Mouse (Mus musculus): Measurements from ENCODE around the gene Ifitm10. TPM values are rescaled to one million over a fixed set of nuclear protein-coding genes. Genes with fewer than 3 reads are reported as not detected.
"Not testable (repeated sequence)": the region's sequence is repeated elsewhere in the genome, so short reads cannot be mapped to it uniquely, and the experiment has no call there.

Ifitm10 gene
- polyA plus RNA-seq, 1 experiment from 2014 or later, result 4.0 TPM

GRCm38 (mm10) chr7:142354661-142355233 lies 18.8 kb downstream of the Ifitm10 start:
- no peaks in the 10 kb centered on the region for H3K27me3 ChIP-seq
- no peaks in the 10 kb centered on the region; the same call in 1 of the 2 replicates for H3K4me1 ChIP-seq
- H3K27ac ChIP-seq, result no peak overlapping the region
- H3K4me2 ChIP-seq, result no peak overlapping the region
- ATAC-seq (ENCODE audit: insufficient number of reproducible peaks, low FRiP score, low TSS enrichment, low read depth), result no peak
- H3K4me3 ChIP-seq, result no peak overlapping the region
- WGBS, result 68% methylated on average over 8 of the region's 8 CpGs
- H3K36me3 ChIP-seq, result no peaks in the 10 kb centered on the region
- no peaks in the 10 kb centered on the region for H3K9me3 ChIP-seq
- H3K9ac ChIP-seq, result no peak overlapping the region

- H3K9me3 ChIP-seq, result no peaks in the 10 kb centered on the region
- no peak overlapping the region for H3K4me3 ChIP-seq
- ATAC-seq (ENCODE audit: insufficient number of reproducible peaks, low FRiP score, low TSS enrichment, low read depth), result no peak
- no peak overlapping the region for H3K27ac ChIP-seq
- no peaks in the 10 kb centered on the region for H3K27me3 ChIP-seq
- no peak overlapping the region for H3K9ac ChIP-seq
- 65% methylated on average over 5 of the region's 5 CpGs for WGBS
- H3K36me3 ChIP-seq, result no peaks in the 10 kb centered on the region
- H3K4me1 ChIP-seq, result peaks cover 5% of the 10 kb centered on the region
- H3K4me2 ChIP-seq, result no peak overlapping the region
Observed at GRCm38 (mm10) chr7:142353854-142354253, 19.7 kb downstream of the Ifitm10 start.

GRCm38 (mm10) chr7:142351569-142351968 lies 22.0 kb downstream of the Ifitm10 start:
- peaks cover 5% of the 10 kb centered on the region for H3K4me1 ChIP-seq
- no peaks in the 10 kb centered on the region for H3K36me3 ChIP-seq
- 73% methylated on average over 5 of the region's 5 CpGs for WGBS
- no peak for ATAC-seq (ENCODE audit: insufficient number of reproducible peaks, low FRiP score, low TSS enrichment, low read depth)
- H3K27ac ChIP-seq, result no peak overlapping the region
- H3K4me2 ChIP-seq, result no peak overlapping the region
- H3K4me3 ChIP-seq, result no peak overlapping the region
- no peaks in the 10 kb centered on the region for H3K9me3 ChIP-seq
- no peaks in the 10 kb centered on the region for H3K27me3 ChIP-seq
- no peak overlapping the region for H3K9ac ChIP-seq

GRCm38 (mm10) chr7:142349308-142349961 lies 24.1 kb downstream of the Ifitm10 start:
- Histone ChIP-seq H3K4me3 (no peak overlapping the region), H3K36me3 (no peaks in the 10 kb centered on the region), H3K4me2 (no peak overlapping the region), H3K9ac (no peak overlapping the region), H3K27ac (peak overlapping the region; percentile 43; the same call in 1 of the 2 replicates), H3K9me3 (no peaks in the 10 kb centered on the region), H3K4me1 (peaks cover 5% of the 10 kb centered on the region), H3K27me3 (no peaks in the 10 kb centered on the region)
- no peak for ATAC-seq (ENCODE audit: insufficient number of reproducible peaks, low FRiP score, low TSS enrichment, low read depth)
- 27% methylated on average over 9 of the region's 9 CpGs for WGBS

GRCm38 (mm10) chr7:142347542-142347941 lies 26.0 kb downstream of the Ifitm10 start:
- ATAC-seq (ENCODE audit: insufficient number of reproducible peaks, low FRiP score, low TSS enrichment, low read depth), result no peak

GRCm38 (mm10) chr7:142342247-142342640 lies 31.3 kb downstream of the Ifitm10 start:
- Histone ChIP-seq H3K4me1 (peaks cover 13% of the 10 kb centered on the region; the same call in 1 of the 2 replicates), H3K4me3 (no peak overlapping the region), H3K9ac (no peak overlapping the region), H3K36me3 (no peaks in the 10 kb centered on the region), H3K4me2 (no peak overlapping the region), H3K27ac (peak overlapping the region; percentile 5; the same call in 1 of the 2 replicates), H3K27me3 (no peaks in the 10 kb centered on the region), H3K9me3 (no peaks in the 10 kb centered on the region)
- WGBS, result 79% methylated on average over 3 of the region's 3 CpGs
- ATAC-seq (ENCODE audit: insufficient number of reproducible peaks, low FRiP score, low TSS enrichment, low read depth), result no peak

More at GRCm38 (mm10) chr7:142347542-142347941, 26.0 kb downstream of the Ifitm10 start:
- H3K27ac ChIP-seq, result no peak overlapping the region
- H3K4me1 ChIP-seq, result peaks cover 5% of the 10 kb centered on the region
- WGBS, result 67% methylated on average over 4 of the region's 4 CpGs
- H3K4me3 ChIP-seq, result no peak overlapping the region
- H3K4me2 ChIP-seq, result no peak overlapping the region
- no peaks in the 10 kb centered on the region for H3K9me3 ChIP-seq
- H3K9ac ChIP-seq, result no peak overlapping the region
- no peaks in the 10 kb centered on the region for H3K27me3 ChIP-seq
- no peaks in the 10 kb centered on the region for H3K36me3 ChIP-seq

- H3K4me2 ChIP-seq, result no peak overlapping the region
- 52% methylated on average over 10 of the region's 10 CpGs for WGBS
- H3K27me3 ChIP-seq, result no peaks in the 10 kb centered on the region
- no peak overlapping the region for H3K9ac ChIP-seq
- H3K4me1 ChIP-seq, result peaks cover 13% of the 10 kb centered on the region; the same call in 1 of the 2 replicates
- no peak overlapping the region for H3K4me3 ChIP-seq
- ATAC-seq (ENCODE audit: insufficient number of reproducible peaks, low FRiP score, low TSS enrichment, low read depth), result no peak
- H3K9me3 ChIP-seq, result no peaks in the 10 kb centered on the region
- H3K27ac ChIP-seq, result peak overlapping the region; percentile 44
- no peaks in the 10 kb centered on the region for H3K36me3 ChIP-seq
Observed at GRCm38 (mm10) chr7:142341564-142342246, 31.8 kb downstream of the Ifitm10 start.

- Histone ChIP-seq H3K27me3 (no peaks in the 10 kb centered on the region), H3K4me2 (no peak overlapping the region), H3K9me3 (no peaks in the 10 kb centered on the region), H3K9ac (no peak overlapping the region), H3K4me3 (no peak overlapping the region), H3K27ac (peak overlapping the region; percentile 44), H3K36me3 (no peaks in the 10 kb centered on the region), H3K4me1 (peaks cover 13% of the 10 kb centered on the region; the same call in 1 of the 2 replicates)
- ATAC-seq (ENCODE audit: insufficient number of reproducible peaks, low FRiP score, low TSS enrichment, low read depth), result no peak
- 40% methylated on average over 10 of the region's 10 CpGs for WGBS
Observed at GRCm38 (mm10) chr7:142340269-142340970, 33.1 kb downstream of the Ifitm10 start.

- H3K9me3 ChIP-seq, result no peaks in the 10 kb centered on the region
- 84% methylated on average over 8 of the region's 8 CpGs for WGBS
- H3K27me3 ChIP-seq, result no peaks in the 10 kb centered on the region
- no peak overlapping the region for H3K4me3 ChIP-seq
- no peaks in the 10 kb centered on the region for H3K36me3 ChIP-seq
- H3K4me1 ChIP-seq, result peaks cover 7% of the 10 kb centered on the region; the same call in 1 of the 2 replicates
- ATAC-seq (ENCODE audit: insufficient number of reproducible peaks, low FRiP score, low TSS enrichment, low read depth), result no peak
- H3K9ac ChIP-seq, result no peak overlapping the region
- H3K4me2 ChIP-seq, result no peak overlapping the region
- no peak overlapping the region for H3K27ac ChIP-seq
Observed at GRCm38 (mm10) chr7:142335151-142335550, 38.4 kb downstream of the Ifitm10 start.

GRCm38 (mm10) chr7:142334246-142334645 lies 39.3 kb downstream of the Ifitm10 start:
- no peaks in the 10 kb centered on the region for H3K27me3 ChIP-seq
- ATAC-seq (ENCODE audit: insufficient number of reproducible peaks, low FRiP score, low TSS enrichment, low read depth), result no peak
- 0 out of 2 replicates have a peak overlapping the region, but pooled peaks have one; percentile 22 for H3K27ac ChIP-seq
- H3K36me3 ChIP-seq, result no peaks in the 10 kb centered on the region
- no peaks in the 10 kb centered on the region for H3K9me3 ChIP-seq
- no peak overlapping the region for H3K9ac ChIP-seq
- no peak overlapping the region for H3K4me2 ChIP-seq
- 5% methylated on average over 3 of the region's 3 CpGs for WGBS
- H3K4me3 ChIP-seq, result no peak overlapping the region
- H3K4me1 ChIP-seq, result peaks cover 7% of the 10 kb centered on the region; the same call in 1 of the 2 replicates

GRCm38 (mm10) chr7:142332741-142333140 lies 40.8 kb downstream of the Ifitm10 start:
- H3K4me1 ChIP-seq; H3K36me3 ChIP-seq; H3K4me3 ChIP-seq; H3K9me3 ChIP-seq; H3K9ac ChIP-seq; H3K27me3 ChIP-seq; H3K4me2 ChIP-seq; ATAC-seq (ENCODE audit: insufficient number of reproducible peaks, low FRiP score, low TSS enrichment, low read depth): not testable (repeated sequence)
- 0 out of 2 replicates have a peak overlapping the region, but pooled peaks have one; percentile 24 for H3K27ac ChIP-seq
- WGBS, result 48% methylated on average over 5 of the region's 9 CpGs

All from limb, embryonic 15.5 days (tissue).